Mouse (Mus musculus) spleen, adult 2 months (tissue): ENCODE measurements around the gene Tbck.

Source experiments
- CTCF ChIP-seq: fragments of 200-500 bp; IDR thresholded peaks from 2 replicates; pipeline ENCODE4 v1.5.1; 2011; ENCODE audit warnings: mild to moderate bottlenecking, inconsistent platforms; ENCODE audit not compliant: insufficient read depth, insufficient read length, insufficient replicate concordance; ENCODE audit errors: extremely low read depth
- POLR2A ChIP-seq: fragments of 200-500 bp; IDR thresholded peaks from 2 replicates; pipeline ENCODE4 v1.6.1; 2011; ENCODE audit warnings: low read depth, low read length, inconsistent platforms

GRCm38 (mm10) chr3:132684231-132684928 is 436 bp downstream of the Tbck start, which contains the start of gene Aimp1:
- TF ChIP-seq CTCF (no peak), POLR2A (no peak)
